Mouse (Mus musculus) kidney, postnatal 0 days (tissue): Measurements from ENCODE around the gene Rpl10a. TPM values are rescaled to one million over a fixed set of nuclear protein-coding genes. Genes with fewer than 3 reads are reported as not detected.

Experiments used
- ATAC-seq: fragments of 200-750 bp; cut with Nextera tagmentation; replicated peaks from 2 replicates; pipeline ENCODE4 v1.8.0; 2017; ENCODE audit warnings: low read depth, moderate number of reproducible peaks, moderate TSS enrichment, moderate library complexity; ENCODE audit not compliant: low FRiP score
- DNase-seq: peaks from one replicate; pipeline ENCODE4 v3.0.0-alpha.2; 2016; ENCODE audit warnings: low spot score
- H3K27ac ChIP-seq: fragments of 300-500 bp; sonication (generic); 2 replicates; pipeline ENCODE4 v1.5.1; 2014; ENCODE audit warnings: mild to moderate bottlenecking
- H3K27me3 ChIP-seq: fragments of 300-500 bp; sonication (generic); 2 replicates; pipeline ENCODE4 v1.6.1; 2014; ENCODE audit warnings: low read length, mixed read lengths; ENCODE audit not compliant: insufficient read depth
- H3K36me3 ChIP-seq: fragments of 300-500 bp; sonication (generic); 2 replicates; pipeline ENCODE4 v1.6.1; 2014; ENCODE audit warnings: low read length, mixed read lengths; ENCODE audit not compliant: insufficient read depth
- H3K4me1 ChIP-seq: fragments of 300-500 bp; sonication (generic); replicated peaks from 2 replicates; pipeline ENCODE4 v1.6.1; 2014; ENCODE audit warnings: antibody characterized with exemption, low read length, mixed read lengths; ENCODE audit not compliant: insufficient read depth
- H3K4me2 ChIP-seq: fragments of 300-500 bp; sonication (generic); 2 replicates; pipeline ENCODE4 v1.6.1; 2014; ENCODE audit warnings: mild to moderate bottlenecking, low read length, moderate library complexity, mixed read lengths
- H3K4me3 ChIP-seq: fragments of 300-500 bp; sonication (generic); replicated peaks from 2 replicates; pipeline ENCODE4 v1.5.1; 2014; ENCODE audit warnings: low read depth, low read length
- H3K9ac ChIP-seq: fragments of 300-500 bp; sonication (generic); 2 replicates; pipeline ENCODE4 v1.6.1; 2014; ENCODE audit warnings: low read depth, low read length
- H3K9me3 ChIP-seq: fragments of 300-500 bp; sonication (generic); replicated peaks from 2 replicates; pipeline ENCODE4 v1.6.1; 2016; ENCODE audit warnings: low read length, inconsistent platforms, mixed read lengths
- CTCF ChIP-seq: IDR thresholded peaks from 2 replicates; pipeline ENCODE4 v1.5.1; 2016; ENCODE audit warnings: antibody characterized with exemption, low read depth, mild to moderate bottlenecking, moderate library complexity
- WGBS: fragments of 180-500 bp; shearing (Covaris S2); extraction: QIAGEN DNeasy Blood & Tissue Kit; methylation state at CpG from one replicate; pipeline ENCODE4 v1.1.7; 2014; 5-methylcytosine and 5-hydroxymethylcytosine counted together
- polyA plus RNA-seq: library from polyadenylated mRNA; unstranded; fragments of >200 nt; fragmentation: Nextera tagmentation; extraction: Ambion mirVana; gene quantifications from 2 replicates; pipeline ENCODE4 v1.2.1, GENCODE M21; 2015

Gene Rpl10a
- polyA plus RNA-seq, 1 experiment from 2014 or later: 750 TPM

DNA sequence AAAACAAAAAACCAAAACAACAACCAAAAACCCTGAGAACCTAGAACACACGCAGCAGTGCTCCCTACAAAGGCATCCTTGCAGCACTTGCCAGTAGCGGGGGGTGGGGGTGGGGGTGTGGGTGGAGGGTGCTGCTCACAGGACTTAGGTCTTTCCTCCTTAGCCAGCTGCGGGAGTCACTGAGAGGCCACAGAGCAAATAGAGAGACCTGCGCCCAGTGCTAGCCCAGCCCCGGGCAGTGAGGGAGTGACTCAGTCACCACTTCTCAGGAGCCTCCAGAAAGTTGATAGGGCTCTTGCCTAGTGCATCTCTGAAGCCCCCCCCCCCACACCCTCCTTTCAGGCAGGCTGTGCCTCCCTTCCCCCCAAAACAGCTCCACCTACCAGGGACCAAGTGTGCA is 40.8 kb downstream of the Rpl10a start:
- WGBS: 56% methylated on average over 5 of the region's 5 CpGs
- no peak for ATAC-seq

DNA sequence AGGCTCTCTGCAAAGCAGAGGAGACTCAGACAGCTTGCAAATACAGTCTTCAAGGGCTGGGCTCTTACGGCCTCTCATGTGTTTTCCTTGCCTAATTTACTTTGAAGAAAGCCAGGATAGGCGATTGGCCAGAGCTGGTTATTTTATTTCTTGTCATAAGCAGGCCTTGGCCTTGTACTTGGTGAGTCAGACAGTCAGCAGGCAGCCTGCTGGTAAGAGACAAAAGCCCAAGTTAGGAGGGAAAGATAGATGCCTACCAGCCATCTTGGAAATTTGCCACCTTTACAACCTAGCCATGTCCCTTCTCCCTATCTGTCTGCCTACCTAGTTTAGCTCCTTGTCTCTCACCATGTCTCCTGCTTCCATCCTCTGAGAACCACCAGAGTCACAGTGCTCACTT is 43.0 kb downstream of the Rpl10a start:
- DNase-seq (no peak), ATAC-seq (no peak)
- H3K9me3 ChIP-seq: no peaks in the 10 kb centered on the region
- H3K4me3 ChIP-seq: no peak overlapping the region
- H3K27me3 ChIP-seq: peaks cover 3% of the 10 kb centered on the region; the same call in 1 of the 2 replicates
- no peaks in the 10 kb centered on the region for H3K36me3 ChIP-seq
- H3K4me2 ChIP-seq: no peak overlapping the region
- no peak overlapping the region for H3K27ac ChIP-seq
- 80% methylated on average over 2 of the region's 2 CpGs for WGBS
- TF ChIP-seq CTCF: no peak
- peaks cover 4% of the 10 kb centered on the region for H3K4me1 ChIP-seq
- no peak overlapping the region for H3K9ac ChIP-seq

More for the DNA sequence above, 40.8 kb downstream of the Rpl10a start:
- H3K9ac ChIP-seq: no peak overlapping the region
- peaks cover 8% of the 10 kb centered on the region; the same call in 1 of the 2 replicates for H3K27me3 ChIP-seq
- no peak for DNase-seq
- no peaks in the 10 kb centered on the region for H3K9me3 ChIP-seq
- no peak overlapping the region for H3K27ac ChIP-seq
- no peak overlapping the region for H3K4me2 ChIP-seq
- no peaks in the 10 kb centered on the region for H3K36me3 ChIP-seq
- peaks cover 4% of the 10 kb centered on the region for H3K4me1 ChIP-seq
- TF ChIP-seq CTCF: no peak
- no peak overlapping the region for H3K4me3 ChIP-seq

DNA sequence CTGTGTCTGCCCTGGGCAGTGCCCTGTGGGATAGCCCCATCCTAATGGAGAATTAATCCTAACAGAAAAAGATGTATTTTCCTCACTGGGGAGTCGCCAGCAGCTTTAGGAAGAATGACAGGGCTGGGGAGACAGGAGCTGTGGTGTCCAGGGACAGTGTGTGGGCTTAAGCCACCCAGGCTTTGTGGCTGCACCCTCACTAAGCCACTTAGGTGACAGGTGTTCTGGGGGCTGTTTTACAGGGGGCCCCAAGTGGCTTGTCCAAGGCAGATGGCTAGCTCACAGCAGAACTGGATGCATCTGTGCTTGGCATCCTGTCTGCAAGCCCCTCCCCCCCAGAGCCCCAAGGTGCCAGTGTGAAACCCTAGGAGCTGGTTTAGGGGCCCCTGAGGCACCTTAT is 43.7 kb downstream of the Rpl10a start:
- ATAC-seq (no peak), DNase-seq (no peak)
- Histone ChIP-seq H3K36me3 (no peaks in the 10 kb centered on the region), H3K4me2 (no peak overlapping the region), H3K9me3 (no peaks in the 10 kb centered on the region), H3K4me1 (peaks cover 4% of the 10 kb centered on the region), H3K27me3 (peaks cover 3% of the 10 kb centered on the region; the same call in 1 of the 2 replicates), H3K9ac (no peak overlapping the region), H3K27ac (no peak overlapping the region), H3K4me3 (no peak overlapping the region)
- no peak for TF ChIP-seq CTCF
- 74% methylated on average over 1 of the region's 1 CpGs for WGBS

DNA sequence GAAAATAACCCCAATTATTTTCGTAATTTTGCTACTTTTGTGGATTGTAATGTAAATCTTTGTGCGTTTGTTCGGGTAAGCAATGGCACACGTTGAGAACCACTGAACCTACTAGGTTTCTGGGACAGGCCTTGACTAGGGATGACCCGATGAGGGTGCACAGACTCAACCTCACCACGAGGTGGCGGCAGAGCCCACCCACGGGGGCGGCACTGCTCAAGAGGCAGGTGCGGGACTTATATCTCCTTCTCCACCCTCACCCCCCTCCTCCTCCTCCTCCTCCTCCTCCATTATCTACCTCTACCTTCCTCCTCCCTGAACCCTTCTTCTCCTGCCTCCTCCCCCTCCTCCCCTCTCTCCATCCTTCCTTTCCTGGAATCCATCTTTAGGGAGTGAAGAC is 45.5 kb downstream of the Rpl10a start:
- peak; percentile 87 for TF ChIP-seq CTCF
- peak; percentile 67 for DNase-seq
- H3K9ac ChIP-seq: no peak overlapping the region
- peak; percentile 53 for ATAC-seq
- no peaks in the 10 kb centered on the region for H3K9me3 ChIP-seq
- no peak overlapping the region for H3K27ac ChIP-seq
- H3K36me3 ChIP-seq: no peaks in the 10 kb centered on the region
- H3K4me1 ChIP-seq: peaks cover 4% of the 10 kb centered on the region
- peaks cover 3% of the 10 kb centered on the region; the same call in 1 of the 2 replicates for H3K27me3 ChIP-seq
- H3K4me3 ChIP-seq: no peak overlapping the region
- WGBS: 20% methylated on average over 10 of the region's 10 CpGs
- H3K4me2 ChIP-seq: no peak overlapping the region

DNA sequence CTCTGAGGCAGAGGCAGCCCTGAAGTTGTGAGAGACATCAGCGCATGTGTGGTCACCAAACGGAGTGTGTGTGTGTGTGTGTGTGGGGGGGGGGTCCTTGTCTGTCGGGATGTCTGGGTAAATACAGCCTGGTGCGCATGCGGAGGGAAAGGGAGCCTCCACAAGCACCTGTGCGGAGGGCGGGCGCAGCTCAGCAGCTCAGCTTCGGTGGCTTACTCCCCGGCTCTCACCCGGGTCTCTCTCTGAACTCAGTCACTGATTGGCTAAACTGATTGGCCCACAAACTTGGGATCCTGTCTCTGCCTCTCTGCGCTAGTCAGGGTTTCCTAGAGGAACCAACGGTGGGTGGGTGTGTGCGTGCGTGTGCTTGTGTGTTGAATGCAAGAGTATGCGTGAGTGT is 46.2 kb downstream of the Rpl10a start:
- no peak for TF ChIP-seq CTCF
- DNase-seq (no peak), ATAC-seq (no peak)
- Histone ChIP-seq H3K4me1 (peaks cover 4% of the 10 kb centered on the region), H3K9ac (no peak overlapping the region), H3K27ac (no peak overlapping the region), H3K4me2 (peak overlapping the region; percentile 10; the same call in 1 of the 2 replicates), H3K9me3 (no peaks in the 10 kb centered on the region), H3K4me3 (no peak overlapping the region), H3K36me3 (no peaks in the 10 kb centered on the region), H3K27me3 (peaks cover 3% of the 10 kb centered on the region; the same call in 1 of the 2 replicates)
- 15% methylated on average over 15 of the region's 16 CpGs for WGBS

DNA sequence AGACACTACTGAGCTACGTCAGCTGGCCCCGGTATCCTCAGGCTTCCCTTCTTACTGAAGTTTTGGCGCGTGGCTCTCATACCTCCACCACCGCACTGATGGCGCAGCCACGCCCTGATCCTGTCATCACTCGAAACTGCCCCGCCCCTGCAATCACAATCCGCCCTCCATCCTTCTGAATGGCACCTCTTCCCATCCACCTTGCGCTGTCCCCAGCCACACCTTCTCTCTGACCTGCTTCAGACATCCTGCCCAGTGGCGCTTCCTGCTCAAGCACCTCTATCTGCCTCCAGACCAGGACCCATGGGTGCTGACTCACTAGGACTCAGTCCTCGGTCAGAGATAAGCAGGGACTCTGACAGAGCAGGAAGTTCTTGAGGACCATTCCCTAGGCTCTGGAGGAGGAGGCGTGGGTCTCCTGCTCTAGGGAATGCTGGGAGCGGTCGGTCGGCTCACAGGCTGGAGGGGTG is 47.4 kb downstream of the Rpl10a start:
- no peak for DNase-seq

DNA sequence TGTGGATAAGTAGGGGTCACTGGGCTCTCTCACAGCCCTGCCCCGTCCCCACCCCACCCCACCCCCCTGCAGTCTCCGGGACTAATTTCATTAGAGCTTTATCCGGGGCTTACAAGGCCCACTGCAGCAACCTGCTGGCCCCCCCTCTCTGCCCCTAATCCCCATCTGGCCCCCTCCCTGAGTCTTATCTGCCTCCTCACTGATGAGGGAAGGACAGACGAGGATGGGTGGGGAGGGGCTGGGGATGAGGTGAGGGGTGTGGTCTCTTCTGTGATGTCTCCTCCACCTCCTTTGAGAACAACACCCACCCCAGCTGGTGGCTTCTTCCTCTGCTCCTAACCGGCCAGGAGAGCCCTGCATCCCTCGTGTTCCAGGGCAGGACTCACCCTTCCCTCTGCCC is 52.0 kb downstream of the Rpl10a start:
- Histone ChIP-seq H3K9ac (no peak overlapping the region), H3K36me3 (no peaks in the 10 kb centered on the region), H3K9me3 (no peaks in the 10 kb centered on the region), H3K27ac (no peak overlapping the region), H3K4me2 (no peak overlapping the region), H3K27me3 (peaks cover 3% of the 10 kb centered on the region; the same call in 1 of the 2 replicates), H3K4me3 (no peak overlapping the region), H3K4me1 (no peaks in the 10 kb centered on the region)
- ATAC-seq (0 out of 2 replicates have a peak, but pooled peaks have one; percentile 5), DNase-seq (no peak)
- no peak for TF ChIP-seq CTCF
- WGBS: 12% methylated on average over 6 of the region's 6 CpGs

More for the DNA sequence above, 47.4 kb downstream of the Rpl10a start:
- no peaks in the 10 kb centered on the region for H3K36me3 ChIP-seq
- H3K27me3 ChIP-seq: peaks cover 3% of the 10 kb centered on the region; the same call in 1 of the 2 replicates
- TF ChIP-seq CTCF: no peak
- H3K9ac ChIP-seq: no peak overlapping the region
- H3K9me3 ChIP-seq: no peaks in the 10 kb centered on the region
- H3K27ac ChIP-seq: no peak overlapping the region
- no peak for ATAC-seq
- WGBS: 9% methylated on average over 17 of the region's 17 CpGs
- peak overlapping the region; percentile 10; the same call in 1 of the 2 replicates for H3K4me2 ChIP-seq
- H3K4me3 ChIP-seq: no peak overlapping the region
- peaks cover 4% of the 10 kb centered on the region for H3K4me1 ChIP-seq

Other genes with a start within 250 kb of the Rpl10a start
- 5.8 TPM in 2 replicates for gene Tcp11, start 247.8 kb upstream of the Rpl10a start, polyA plus RNA-seq
- 14.2 and 14.7 TPM in 2 replicates for gene Scube3, start 186.3 kb upstream of the Rpl10a start, polyA plus RNA-seq
- gene Zfp523, start 151.3 kb upstream of the Rpl10a start, polyA plus RNA-seq: 30.4 and 32.4 TPM in 2 replicates
- gene Def6, start 120.7 kb upstream of the Rpl10a start, polyA plus RNA-seq: 8.6 and 9.2 TPM in 2 replicates
- 1.8 and 2.0 TPM in 2 replicates for gene Ppard, start 95.8 kb upstream of the Rpl10a start, polyA plus RNA-seq
- 24.9 and 29.5 TPM in 2 replicates for gene Fance, start 15.0 kb upstream of the Rpl10a start, polyA plus RNA-seq
- gene Tead3, start 22.3 kb downstream of the Rpl10a start, polyA plus RNA-seq: 7.7 and 8.5 TPM in 2 replicates
- gene Tulp1, start 36.8 kb downstream of the Rpl10a start, polyA plus RNA-seq: 3.6 and 3.9 TPM in 2 replicates
- 16.2 and 20.4 TPM in 2 replicates for gene Fkbp5, start 189.1 kb downstream of the Rpl10a start, polyA plus RNA-seq
- gene Armc12, start 202.3 kb downstream of the Rpl10a start, polyA plus RNA-seq: not detected in 2 replicates
- gene Clpsl2, start 220.9 kb downstream of the Rpl10a start, polyA plus RNA-seq: not detected in 2 replicates
- not detected in 2 replicates for gene Clps, start 232.3 kb downstream of the Rpl10a start, polyA plus RNA-seq
- 0.17 TPM in 1 of 2 replicates, not detected in the other for gene Lhfpl5, start 247.2 kb downstream of the Rpl10a start, polyA plus RNA-seq